Mouse (Mus musculus) left cerebral cortex, adult 8-10 months (tissue): ENCODE measurements around the gene Zfp981. TPM values are rescaled to one million over a fixed set of nuclear protein-coding genes. Genes with fewer than 3 reads are reported as not detected.
"Not testable (repeated sequence)": the region's sequence is repeated elsewhere in the genome, so short reads cannot be mapped to it uniquely, and the experiment has no call there.

ENCODE experiments used
- DNase-seq, 2 experiments: peaks; one replicate each; pipeline ENCODE4 v3.0.0; 2022; ENCODE audit warnings: low spot score in 2 of 2
- total RNA-seq, 4 experiments: library from RNA; stranded (reverse); gene quantifications; 2 replicates each; pipeline ENCODE4 v1.2.4; 2022

Zfp981 gene
- total RNA-seq, 4 experiments from 2014 or later, result 0.27 to 1.2 TPM; not detected in 2

DNA sequence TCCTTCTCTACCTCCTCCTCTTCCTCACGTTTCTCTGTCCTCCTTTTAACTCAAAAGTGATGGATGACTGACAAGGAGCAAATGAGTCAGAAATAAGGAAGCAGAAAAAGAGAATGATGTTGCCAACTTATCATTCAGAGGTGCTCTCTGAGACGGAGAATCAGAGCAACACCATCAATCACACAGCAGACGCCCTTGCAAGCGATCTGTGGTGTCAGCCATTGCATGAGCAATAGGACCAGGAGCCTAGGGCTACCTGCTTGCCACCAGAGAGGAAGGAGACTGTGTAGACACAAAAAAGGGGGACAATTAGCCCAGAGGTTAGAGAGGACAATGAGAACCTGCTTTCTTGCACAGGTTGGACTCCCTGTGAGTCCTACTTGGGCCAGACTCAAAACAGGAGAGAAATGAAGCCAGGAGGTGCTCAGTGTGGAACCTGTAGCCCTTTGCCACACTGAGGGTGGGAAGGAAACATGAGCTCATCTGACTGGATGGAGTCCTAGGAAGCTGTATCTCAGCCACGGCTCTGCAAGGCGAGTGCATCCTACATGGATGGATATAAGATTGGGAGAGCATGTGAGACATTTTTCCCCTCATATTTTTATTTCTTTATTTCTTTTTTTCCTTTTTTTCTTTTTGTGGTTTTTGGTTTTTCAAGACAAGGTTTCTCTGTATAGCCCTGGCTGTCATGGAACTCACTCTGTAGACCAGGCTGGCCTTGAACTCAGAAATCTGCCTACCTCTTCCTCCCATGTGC is 16.5 kb upstream of the Zfp981 start:
- not testable (repeated sequence) for DNase-seq

DNA sequence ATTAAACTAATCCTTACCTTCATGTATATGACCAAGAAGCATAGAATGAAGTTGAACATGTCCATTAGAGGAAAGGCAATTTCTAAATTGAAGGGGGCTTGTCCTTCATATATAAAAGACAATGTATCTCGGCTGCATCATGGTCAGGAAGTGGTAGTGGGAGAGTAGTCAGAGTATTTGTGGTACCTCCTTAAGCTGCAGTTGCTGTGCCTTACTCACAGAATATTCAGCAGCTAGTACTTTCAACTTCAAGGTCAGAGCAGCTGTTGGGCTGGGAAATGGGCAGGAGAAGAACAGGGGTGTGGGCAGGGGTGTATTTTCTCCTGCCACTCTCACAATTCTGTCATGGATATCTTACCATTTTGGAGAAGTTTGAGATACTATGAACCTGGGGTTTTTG is 15.1 kb upstream of the Zfp981 start:
- not testable (repeated sequence) for DNase-seq

DNA sequence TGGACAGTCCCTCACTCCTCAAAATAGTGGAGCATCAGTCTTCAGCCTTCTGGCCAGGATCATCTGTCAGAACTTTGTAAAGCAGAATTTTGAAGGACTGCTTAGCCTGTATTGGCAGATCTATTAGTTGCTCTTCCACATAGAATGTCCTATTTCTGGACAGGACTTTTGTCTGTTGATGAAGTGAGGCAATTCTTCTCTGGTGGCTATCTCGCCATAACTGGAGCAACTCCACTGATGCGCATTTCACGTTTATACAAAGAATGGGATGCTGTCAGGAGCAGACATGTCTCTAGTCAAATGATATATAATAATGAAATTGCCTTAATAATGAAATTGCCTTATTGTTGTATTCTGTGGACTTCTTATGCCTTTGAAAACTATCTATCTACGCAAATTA is 12.6 kb upstream of the Zfp981 start:
- DNase-seq, result not testable (repeated sequence)

- not testable (repeated sequence) for DNase-seq
Measured at GRCm38 (mm10) chr4:146491993-146492392, 9.8 kb upstream of the Zfp981 start.

- DNase-seq, result no peak
Measured at GRCm38 (mm10) chr4:146492439-146492838, 9.4 kb upstream of the Zfp981 start.

GRCm38 (mm10) chr4:146492851-146493250 is 9.0 kb upstream of the Zfp981 start:
- no peak for DNase-seq

GRCm38 (mm10) chr4:146493319-146493907 is 8.4 kb upstream of the Zfp981 start:
- DNase-seq, result not testable (repeated sequence)

- DNase-seq, result no peak
Measured at GRCm38 (mm10) chr4:146494980-146495379, 6.8 kb upstream of the Zfp981 start.

DNA sequence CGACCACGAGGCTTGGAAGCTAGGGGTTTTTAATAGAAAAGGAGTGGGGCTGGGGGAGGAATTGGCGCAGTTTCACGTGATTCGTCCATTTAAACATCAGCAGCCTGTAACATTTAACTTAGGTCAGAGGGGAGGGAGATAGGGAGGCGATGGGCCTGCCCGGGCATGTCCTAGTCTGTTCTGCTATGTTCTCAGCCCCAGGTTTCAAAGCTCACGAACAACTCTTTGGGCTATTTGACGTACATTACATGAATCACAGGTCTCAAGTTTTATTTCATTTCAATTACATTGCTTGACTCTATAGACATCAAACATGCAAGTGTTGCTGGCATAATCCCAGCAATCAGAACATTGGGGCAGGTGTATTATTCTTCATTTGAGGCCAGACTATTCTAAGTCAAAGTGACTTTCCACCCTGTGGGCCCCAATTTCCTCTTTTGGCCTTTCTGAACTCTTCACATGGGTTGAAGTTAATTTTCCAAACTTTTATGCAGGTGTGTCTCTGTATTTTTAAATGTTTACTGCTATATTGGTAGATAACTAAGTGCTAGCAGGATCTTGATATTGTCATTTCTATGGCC is 4.0 kb upstream of the Zfp981 start:
- not testable (repeated sequence) for DNase-seq

DNA sequence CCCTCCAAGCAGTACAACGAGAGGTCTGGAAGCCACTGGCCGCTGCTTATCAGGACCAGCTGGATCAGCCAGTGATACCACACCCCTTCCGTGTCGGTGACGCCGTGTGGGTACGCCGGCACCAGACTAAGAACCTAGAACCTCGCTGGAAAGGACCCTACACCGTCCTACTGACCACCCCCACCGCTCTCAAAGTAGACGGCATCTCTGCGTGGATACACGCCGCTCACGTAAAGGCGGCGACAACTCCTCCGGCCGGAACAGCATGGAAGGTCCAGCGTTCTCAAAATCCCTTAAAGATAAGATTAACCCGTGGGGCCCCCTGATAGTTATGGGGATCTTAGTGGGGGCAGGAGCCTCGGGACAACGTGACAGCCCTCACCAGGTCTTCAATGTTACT is 7.2 kb downstream of the Zfp981 start:
- not testable (repeated sequence) for DNase-seq

GRCm38 (mm10) chr4:146511871-146512270 is 10.0 kb downstream of the Zfp981 start:
- DNase-seq, result not testable (repeated sequence)

- DNase-seq, result no peak
Measured at GRCm38 (mm10) chr4:146516474-146516873, 14.6 kb downstream of the Zfp981 start.

DNA sequence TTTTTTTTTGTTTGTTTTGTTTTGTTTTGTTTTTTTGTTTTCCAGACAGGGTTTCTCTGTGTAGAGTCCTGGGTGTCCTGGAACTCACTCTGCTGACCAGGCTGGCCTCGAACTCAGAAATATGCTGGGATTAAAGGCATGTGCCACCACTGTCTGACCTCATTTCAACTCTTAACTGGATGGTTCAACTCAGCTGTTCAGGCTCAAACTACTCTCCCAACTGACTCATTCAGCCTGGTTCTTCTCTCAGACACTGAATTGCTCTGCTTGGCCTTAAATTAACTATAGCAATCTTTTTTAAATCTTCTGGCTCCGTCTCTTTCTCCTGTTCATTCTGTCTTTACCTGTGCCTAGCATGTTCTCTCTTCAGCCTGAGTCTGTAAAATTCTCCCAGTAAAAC is 15.3 kb downstream of the Zfp981 start:
- DNase-seq, result not testable (repeated sequence)

GRCm38 (mm10) chr4:146520723-146521122 is 18.9 kb downstream of the Zfp981 start:
- no peak for DNase-seq

- DNase-seq, result no peak
Measured at GRCm38 (mm10) chr4:146534574-146534973, 32.7 kb downstream of the Zfp981 start.

DNA sequence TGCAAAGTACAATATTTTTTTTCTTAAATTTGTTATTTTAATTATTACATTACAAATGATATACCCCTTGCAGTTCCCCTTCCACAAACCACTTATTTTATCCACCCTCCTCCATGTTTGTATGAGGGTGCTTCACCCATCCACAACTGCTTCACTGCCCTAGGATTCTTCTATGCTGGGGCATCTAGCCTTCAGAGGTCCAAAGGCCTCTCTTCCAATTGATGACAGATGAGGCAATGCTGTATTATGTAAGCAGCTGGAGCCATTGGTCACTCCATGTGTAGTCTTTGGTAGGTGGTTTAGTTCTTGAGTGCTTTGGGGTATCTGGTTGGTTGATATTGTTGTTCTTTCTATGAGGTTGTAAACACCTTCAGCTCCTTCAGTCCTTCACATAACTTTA is 34.1 kb downstream of the Zfp981 start:
- DNase-seq, result no peak

DNA sequence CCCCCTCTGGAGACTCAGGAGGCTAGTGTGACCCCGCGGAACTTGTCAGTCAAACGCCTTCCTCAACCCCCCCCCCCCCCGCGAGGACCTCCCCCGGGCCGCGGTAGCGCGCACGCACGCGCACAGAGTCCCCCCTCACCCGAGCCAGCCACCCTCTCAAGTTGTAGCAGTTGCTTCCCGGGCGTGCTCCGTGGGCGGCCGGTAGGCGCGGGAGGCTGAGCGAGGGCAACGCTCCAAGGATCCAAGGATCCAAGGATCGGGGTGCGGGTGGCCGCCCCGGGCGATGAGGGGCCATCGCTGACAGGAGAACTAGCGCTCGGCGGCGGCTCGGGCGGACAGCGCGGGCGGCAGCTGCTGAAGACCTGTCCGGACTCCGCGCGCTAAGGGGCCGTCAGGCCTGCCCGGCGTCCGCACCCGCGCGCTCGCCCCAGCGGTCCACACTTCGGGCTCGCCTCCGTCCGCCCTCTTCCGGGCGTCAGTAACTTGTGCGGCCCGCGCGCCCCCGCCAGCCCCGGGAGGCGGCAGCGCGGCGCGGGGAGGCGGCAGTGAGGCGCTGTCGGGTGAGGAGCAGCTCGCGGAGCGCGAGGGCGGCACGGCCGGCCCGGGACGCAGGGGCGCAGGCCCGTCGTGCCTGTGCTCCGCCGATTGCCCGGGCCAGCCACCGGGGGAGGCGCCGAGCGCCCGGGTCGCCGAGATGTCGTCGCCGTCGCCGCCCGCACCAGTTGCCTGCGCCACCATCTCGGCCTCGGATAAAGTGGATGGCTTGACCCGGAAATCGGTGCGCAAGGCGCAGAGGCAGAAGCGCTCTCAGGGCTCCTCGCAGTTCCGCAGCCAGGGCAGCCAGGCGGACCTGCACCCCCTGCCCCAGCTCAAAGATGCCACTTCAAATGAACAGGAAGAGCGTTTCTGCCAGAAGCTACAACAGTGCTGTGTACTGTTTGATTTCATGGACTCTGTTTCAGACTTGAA is 78.4 kb downstream of the Zfp981 start:
- not testable (repeated sequence) for DNase-seq
